ENCODE assay signal across 8 mouse cellular contexts in genomic region chr9:20897736-20898510, GRCm38 (mm10). TPM values are rescaled to one million over a fixed set of nuclear protein-coding genes. Genes with fewer than 3 reads are reported as not detected.
DNase-seq lines count a peak whose midpoint lies in the region; ATAC-seq and TF ChIP-seq lines count a peak whose summit lies in the region.

No protein-coding gene starts in this region.

- WGBS in forebrain, embryonic 15.5 days = 8% methylated on average over 21 of the region's 39 CpGs
- 3% methylated on average over 27 of the region's 39 CpGs for whole genome bisulfite sequencing in liver, embryonic 16.5 days (ENCODE audit: insufficient replicate concordance)

- H3K9me3 ChIP-seq in forebrain, embryonic 15.5 days = no peaks in the 10 kb centered on the region
- no peaks in the 10 kb centered on the region for H3K9me3 ChIP-seq in liver, embryonic 16.5 days (replicated peaks; ENCODE audit: control insufficient read depth, low read length)

- H3K27ac ChIP-seq in gastrocnemius, adult 2 months = peak overlapping the region; percentile 92
- peak overlapping the region; percentile 51 for H3K27ac ChIP-seq in forebrain, embryonic 15.5 days (replicated peaks)
- peak overlapping the region; percentile 81 for H3K27ac ChIP-seq in liver, embryonic 16.5 days (ENCODE audit: low read length)

- H3K4me1 ChIP-seq in forebrain, embryonic 15.5 days = peaks cover 17% of the 10 kb centered on the region
- peaks cover 27% of the 10 kb centered on the region for H3K4me1 ChIP-seq in liver, embryonic 16.5 days (ENCODE audit: control insufficient read depth, low read depth, low read length)

- peak overlapping the region; percentile 98 for H3K4me3 ChIP-seq in gastrocnemius, adult 2 months
- peak overlapping the region; percentile 74 for H3K4me3 ChIP-seq in forebrain, embryonic 15.5 days
- H3K4me3 ChIP-seq in liver, embryonic 16.5 days (ENCODE audit: low read depth, low read length) = peak overlapping the region; percentile 95

- no peak for TF ChIP-seq CTCF in gastrocnemius, adult 2 months (IDR thresholded peaks at IDR 0.05)

- ATAC-seq in CD4-positive, CD25-positive, alpha-beta regulatory T cell, adult 4 months = peak; percentile 19
- peak; percentile 57 for ATAC-seq in forebrain, embryonic 15.5 days (replicated peaks)
- peak; percentile 67 for ATAC-seq in liver, embryonic 16.5 days (ENCODE audit: low read depth)

- H3K36me3 ChIP-seq in forebrain, embryonic 15.5 days = peaks cover 34% of the 10 kb centered on the region
- peaks cover 35% of the 10 kb centered on the region for H3K36me3 ChIP-seq in liver, embryonic 16.5 days (ENCODE audit: control insufficient read depth, insufficient read depth)

- peak overlapping the region; percentile 87 for H3K4me2 ChIP-seq in forebrain, embryonic 15.5 days (replicated peaks)
- peak overlapping the region; percentile 95 for H3K4me2 ChIP-seq in liver, embryonic 16.5 days (ENCODE audit: low read depth, low read length)

- DNase-seq in gastrocnemius, adult 2 months = no peak
- DNase-seq in gastrocnemius, postnatal 14 days = no peak
- no peak for DNase-seq in urinary bladder, postnatal 10 days (ENCODE audit: low spot score)
- no peak for DNase-seq in cerebellum, adult 8-10 months
- DNase-seq in adrenal gland, adult 18-20 months (ENCODE audit: low spot score in 2 of 2) = no peak

- no peaks in the 10 kb centered on the region for H3K27me3 ChIP-seq in forebrain, embryonic 15.5 days
- H3K27me3 ChIP-seq in liver, embryonic 16.5 days (ENCODE audit: control insufficient read depth, insufficient read depth, low read depth, low read length) = no peaks in the 10 kb centered on the region

- H3K9ac ChIP-seq in forebrain, embryonic 15.5 days (replicated peaks) = peak overlapping the region; percentile 77
- peak overlapping the region; percentile 93 for H3K9ac ChIP-seq in liver, embryonic 16.5 days (ENCODE audit: low read depth, low read length)

- intact Hi-C loops in gastrocnemius, adult 2 months (cut with DNase I) = loop anchor here (5.0 kb wide), 1 partner anchor 174 kb away; the partner anchor contains the start of genes Fdx1l and Gm49373
- intact Hi-C loops in gastrocnemius, postnatal 14 days (cut with DNase I; ENCODE audit: low total_unique reads) = loop anchor here (2.0 kb wide), 1 partner anchor 243 kb away; no protein-coding TSS in a partner anchor

RNA-seq across cellular contexts. Expression of gene Eif3g, which starts 0.5 kb away (rescaled TPM):
- 100 to 1,000 TPM in 1 of 2 experiments, 10 to 100 TPM in 1; 97.0 to 102 TPM for total RNA-seq in gastrocnemius, adult 2 months (2021)
- total RNA-seq in gastrocnemius, postnatal 14 days (2021) = 100 to 1,000 TPM; 105 to 114 TPM
- 100 to 1,000 TPM; 200 to 213 TPM for polyA plus RNA-seq in CD4-positive, CD25-positive, alpha-beta regulatory T cell, adult 4 months (2017; shearing (Covaris generic))
- polyA plus RNA-seq in forebrain, embryonic 15.5 days (2015; fragmentation: Nextera tagmentation; extraction: Ambion mirVana) = 267 and 288 TPM in 2 replicates
- polyA plus RNA-seq in liver, embryonic 16.5 days (2015; fragmentation: Nextera tagmentation; extraction: Ambion mirVana) = 149 and 161 TPM in 2 replicates
- 100 to 1,000 TPM; 156 to 162 TPM for total RNA-seq in adrenal gland, adult 18-20 months (2021)

RNA-seq across cellular contexts. Expression of gene Ppan, which starts 9.9 kb away (rescaled TPM):
- total RNA-seq in gastrocnemius, adult 2 months (2021) = 1 to 10 TPM; 7.9 to 8.6 TPM
- 10 to 100 TPM in 1 of 2 experiments, 1 to 10 TPM in 1; 9.7 to 11.9 TPM for total RNA-seq in gastrocnemius, postnatal 14 days (2021)
- 10 to 100 TPM; 24.1 to 36.4 TPM for polyA plus RNA-seq in CD4-positive, CD25-positive, alpha-beta regulatory T cell, adult 4 months (2017; shearing (Covaris generic))
- 57.1 and 59.0 TPM in 2 replicates for polyA plus RNA-seq in forebrain, embryonic 15.5 days (2015; fragmentation: Nextera tagmentation; extraction: Ambion mirVana)
- polyA plus RNA-seq in liver, embryonic 16.5 days (2015; fragmentation: Nextera tagmentation; extraction: Ambion mirVana) = 42.9 and 46.2 TPM in 2 replicates
- 10 to 100 TPM; 39.8 to 41.1 TPM for total RNA-seq in adrenal gland, adult 18-20 months (2021)

RNA-seq across cellular contexts. Expression of gene Angptl6, which starts 18.4 kb away (rescaled TPM):
- total RNA-seq in gastrocnemius, adult 2 months (2021) = 1 to 10 TPM; 5.1 to 7.0 TPM
- total RNA-seq in gastrocnemius, postnatal 14 days (2021) = 1 to 10 TPM; 3.5 to 4.1 TPM
- polyA plus RNA-seq in CD4-positive, CD25-positive, alpha-beta regulatory T cell, adult 4 months (2017; shearing (Covaris generic)) = 1 to 10 TPM in 1 of 2 experiments, under 1 TPM in 1; 0.43 to 1.1 TPM
- polyA plus RNA-seq in forebrain, embryonic 15.5 days (2015; fragmentation: Nextera tagmentation; extraction: Ambion mirVana) = 15.4 and 15.6 TPM in 2 replicates
- 8.8 and 10.0 TPM in 2 replicates for polyA plus RNA-seq in liver, embryonic 16.5 days (2015; fragmentation: Nextera tagmentation; extraction: Ambion mirVana)
- total RNA-seq in adrenal gland, adult 18-20 months (2021) = 1 to 10 TPM; 3.2 to 3.6 TPM

RNA-seq across cellular contexts. Expression of gene A230050P20Rik, which starts 29.5 kb away (rescaled TPM):
- total RNA-seq in gastrocnemius, adult 2 months (2021) = 1 to 10 TPM; 2.1 to 2.3 TPM
- total RNA-seq in gastrocnemius, postnatal 14 days (2021) = 1 to 10 TPM; 3.3 to 3.4 TPM
- 10 to 100 TPM; 13.8 to 24.3 TPM for polyA plus RNA-seq in CD4-positive, CD25-positive, alpha-beta regulatory T cell, adult 4 months (2017; shearing (Covaris generic))
- 2.9 and 3.5 TPM in 2 replicates for polyA plus RNA-seq in forebrain, embryonic 15.5 days (2015; fragmentation: Nextera tagmentation; extraction: Ambion mirVana)
- 4.4 and 6.7 TPM in 2 replicates for polyA plus RNA-seq in liver, embryonic 16.5 days (2015; fragmentation: Nextera tagmentation; extraction: Ambion mirVana)
- total RNA-seq in adrenal gland, adult 18-20 months (2021) = 10 to 100 TPM; 14.7 to 17.5 TPM
